Mouse (Mus musculus) embryonic fibroblast, embryonic 13.5 days (primary cell): ENCODE data around the gene Zfhx3. TPM values are rescaled to one million over a fixed set of nuclear protein-coding genes. Genes with fewer than 3 reads are reported as not detected.

Source experiments
- H3K27ac ChIP-seq: 2 replicates; pipeline ENCODE4 v1.5.1; 2012; ENCODE audit warnings: low read length, control low read depth, inconsistent platforms; ENCODE audit not compliant: insufficient read depth
- H3K4me1 ChIP-seq: 2 replicates; pipeline ENCODE4 v1.6.1; 2011; ENCODE audit warnings: low read length; ENCODE audit not compliant: control insufficient read depth, insufficient read depth
- H3K4me3 ChIP-seq: 2 replicates; pipeline ENCODE4 v1.5.1; 2011; ENCODE audit warnings: mild to moderate bottlenecking, control low read depth, low read length; ENCODE audit not compliant: insufficient read depth
- CTCF ChIP-seq: IDR thresholded peaks from 2 replicates; pipeline ENCODE4 v1.5.1; 2011; ENCODE audit warnings: mild to moderate bottlenecking, control low read depth, low read length, moderate library complexity, borderline replicate concordance; ENCODE audit not compliant: insufficient read depth
- POLR2A ChIP-seq: IDR thresholded peaks from 2 replicates; pipeline ENCODE4 v1.6.1; 2011; ENCODE audit warnings: low read depth, mild to moderate bottlenecking, control low read depth, low read length, moderate library complexity
- polyA plus RNA-seq: library from polyadenylated mRNA; stranded (reverse); fragments of >200 nt; gene quantifications from 2 replicates; pipeline ENCODE4 v1.2.4, GENCODE M21; 2011; ENCODE audit warnings: low read depth; ENCODE audit not compliant: missing spikeins, insufficient read length

Gene Zfhx3
- polyA plus RNA-seq, 1 experiment = 30.6 TPM

- TF ChIP-seq POLR2A (no peak), CTCF (no peak)
- H3K4me3 ChIP-seq = no peak overlapping the region
- no peak overlapping the region for H3K27ac ChIP-seq
- no peaks in the 10 kb centered on the region for H3K4me1 ChIP-seq
Measured at GRCm38 (mm10) chr8:108574101-108574500, 631.7 kb downstream of the Zfhx3 start.

GRCm38 (mm10) chr8:108577571-108577970 is 635.1 kb downstream of the Zfhx3 start:
- TF ChIP-seq CTCF = no peak
- TF ChIP-seq POLR2A = no peak
- Histone ChIP-seq H3K4me3 (no peak overlapping the region), H3K4me1 (no peaks in the 10 kb centered on the region), H3K27ac (no peak overlapping the region)

- H3K4me1 ChIP-seq = no peaks in the 10 kb centered on the region
- H3K4me3 ChIP-seq = no peak overlapping the region
- H3K27ac ChIP-seq = no peak overlapping the region
- TF ChIP-seq POLR2A (no peak), CTCF (no peak)
Measured at GRCm38 (mm10) chr8:108578388-108578787, 635.9 kb downstream of the Zfhx3 start.

- Histone ChIP-seq H3K4me3 (no peak overlapping the region), H3K27ac (no peak overlapping the region), H3K4me1 (no peaks in the 10 kb centered on the region)
- no peak for TF ChIP-seq CTCF
- no peak for TF ChIP-seq POLR2A
Measured at GRCm38 (mm10) chr8:108579808-108580207, 637.4 kb downstream of the Zfhx3 start.

GRCm38 (mm10) chr8:108580364-108580763 is 637.9 kb downstream of the Zfhx3 start:
- H3K4me3 ChIP-seq = no peak overlapping the region
- no peaks in the 10 kb centered on the region for H3K4me1 ChIP-seq
- H3K27ac ChIP-seq = no peak overlapping the region
- no peak for TF ChIP-seq CTCF
- no peak for TF ChIP-seq POLR2A

- no peaks in the 10 kb centered on the region for H3K4me1 ChIP-seq
- no peak overlapping the region for H3K4me3 ChIP-seq
- TF ChIP-seq POLR2A = no peak
- TF ChIP-seq CTCF = no peak
- H3K27ac ChIP-seq = no peak overlapping the region
Measured at GRCm38 (mm10) chr8:108581557-108581956, 639.1 kb downstream of the Zfhx3 start.

- Histone ChIP-seq H3K27ac (no peak overlapping the region), H3K4me1 (no peaks in the 10 kb centered on the region), H3K4me3 (no peak overlapping the region)
- TF ChIP-seq POLR2A (no peak), CTCF (no peak)
Measured at GRCm38 (mm10) chr8:108582251-108582650, 639.8 kb downstream of the Zfhx3 start.

- Histone ChIP-seq H3K4me1 (no peaks in the 10 kb centered on the region), H3K4me3 (no peak overlapping the region), H3K27ac (no peak overlapping the region)
- TF ChIP-seq POLR2A = no peak
- TF ChIP-seq CTCF = no peak
Measured at GRCm38 (mm10) chr8:108583261-108583660, 640.8 kb downstream of the Zfhx3 start.

- no peaks in the 10 kb centered on the region for H3K4me1 ChIP-seq
- TF ChIP-seq POLR2A = no peak
- no peak for TF ChIP-seq CTCF
- H3K27ac ChIP-seq = no peak overlapping the region
- H3K4me3 ChIP-seq = no peak overlapping the region
Measured at GRCm38 (mm10) chr8:108583867-108584661, 641.6 kb downstream of the Zfhx3 start.

GRCm38 (mm10) chr8:108584662-108584978 is 642.2 kb downstream of the Zfhx3 start:
- no peak overlapping the region for H3K4me3 ChIP-seq
- peaks cover 3% of the 10 kb centered on the region; the same call in 1 of the 2 replicates for H3K4me1 ChIP-seq
- no peak overlapping the region for H3K27ac ChIP-seq
- TF ChIP-seq POLR2A (no peak), CTCF (no peak)

- H3K27ac ChIP-seq = no peak overlapping the region
- peaks cover 11% of the 10 kb centered on the region for H3K4me1 ChIP-seq
- H3K4me3 ChIP-seq = no peak overlapping the region
- TF ChIP-seq CTCF (no peak), POLR2A (no peak)
Measured at GRCm38 (mm10) chr8:108591037-108591436, 648.6 kb downstream of the Zfhx3 start.
